Mouse (Mus musculus) spleen, adult 2 months (tissue): ENCODE results near the gene Mdga1.

Source experiments
- CTCF ChIP-seq: fragments of 200-500 bp; IDR thresholded peaks from 2 replicates; pipeline ENCODE4 v1.5.1; 2011; ENCODE audit warnings: mild to moderate bottlenecking, inconsistent platforms; ENCODE audit not compliant: insufficient read depth, insufficient read length, insufficient replicate concordance; ENCODE audit errors: extremely low read depth
- POLR2A ChIP-seq: fragments of 200-500 bp; IDR thresholded peaks from 2 replicates; pipeline ENCODE4 v1.6.1; 2011; ENCODE audit warnings: low read depth, low read length, inconsistent platforms

- TF ChIP-seq POLR2A (no peak), CTCF (no peak)
These were observed 2.0 kb upstream of the Mdga1 start for GRCm38 (mm10) chr17:29971761-29972432.
